Mouse (Mus musculus) kidney, postnatal 25 days (tissue): ENCODE measurements around the gene Hoxa4.

ENCODE experiments used
- DNase-seq, 2 experiments: peaks; one replicate each; pipeline ENCODE4 v3.0.0; 2021; ENCODE audit warnings: mixed read lengths in 2 of 2

The Hoxa4 gene

DNA sequence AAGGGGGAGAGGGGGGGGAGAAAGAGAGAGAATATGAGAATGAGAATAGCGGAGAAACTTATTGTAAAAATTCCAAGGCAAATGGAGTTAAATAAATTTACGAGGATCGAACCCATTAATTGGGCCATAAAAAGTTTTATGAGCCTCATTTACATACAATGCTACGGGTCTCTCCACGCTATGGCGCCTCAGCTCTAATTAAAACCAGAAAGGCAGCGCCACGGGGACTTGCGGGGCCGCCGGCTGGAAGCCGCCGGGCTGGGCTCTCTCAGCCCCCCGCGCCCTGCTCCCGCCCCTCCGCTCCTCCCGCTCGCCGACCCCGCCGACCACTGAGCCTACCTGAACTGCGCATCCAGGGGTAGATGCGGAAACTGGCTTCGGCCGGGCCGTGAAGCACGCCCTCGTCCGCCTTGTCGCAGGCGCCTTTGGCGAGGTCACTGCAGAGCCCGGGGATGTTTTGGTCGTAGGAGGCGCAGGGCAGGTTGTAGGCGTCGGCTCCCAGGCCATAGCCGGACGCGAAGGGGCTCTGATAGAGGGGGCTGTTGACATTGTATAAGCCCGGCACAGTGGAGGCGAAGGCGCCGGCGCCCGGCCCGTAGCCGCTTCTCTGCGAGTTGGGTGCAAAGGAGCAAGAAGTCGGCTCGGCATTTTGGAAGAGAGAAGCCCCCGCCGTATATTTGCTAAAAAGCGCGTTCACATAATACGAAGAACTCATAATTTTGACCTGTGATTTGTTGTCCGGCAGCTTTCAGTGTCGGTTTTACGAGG lies 25.3 kb upstream of the Hoxa4 start:
- DNase-seq, result peak; percentile 58 to 78

DNA sequence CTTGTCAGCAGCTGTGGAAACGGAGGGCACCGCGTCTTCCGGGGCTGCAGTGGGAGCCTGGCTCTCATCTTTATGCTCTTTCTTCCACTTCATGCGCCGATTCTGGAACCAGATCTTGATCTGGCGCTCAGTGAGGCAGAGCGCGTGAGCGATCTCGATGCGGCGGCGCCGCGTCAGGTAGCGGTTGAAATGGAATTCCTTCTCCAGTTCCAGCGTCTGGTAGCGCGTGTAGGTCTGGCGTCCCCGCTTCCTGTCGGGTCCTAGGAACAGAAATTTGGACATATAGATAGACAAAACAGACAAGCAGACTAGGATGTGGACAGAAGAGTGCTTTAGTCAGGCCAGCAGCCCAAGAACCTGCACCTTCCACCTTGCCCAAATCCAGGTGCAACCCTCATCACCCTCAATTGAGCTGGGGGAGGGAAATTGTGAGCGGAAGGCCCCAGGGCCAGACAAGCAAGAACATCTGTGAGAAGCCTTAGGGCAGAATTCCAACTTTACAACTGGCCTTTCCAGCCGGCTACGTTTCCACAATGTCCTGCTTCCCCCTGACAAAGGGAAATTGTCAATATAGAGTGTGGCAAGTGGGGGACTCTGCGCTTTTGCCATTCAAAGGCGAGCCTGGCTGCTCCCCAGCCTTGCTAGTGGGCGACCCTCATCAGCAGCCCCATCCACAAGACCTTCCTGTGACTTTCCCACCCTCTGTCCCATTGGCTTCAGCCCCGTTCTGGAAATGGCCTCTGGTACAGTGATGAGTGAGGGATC lies 24.4 kb upstream of the Hoxa4 start:
- DNase-seq, result peak; percentile 52 to 54

DNA sequence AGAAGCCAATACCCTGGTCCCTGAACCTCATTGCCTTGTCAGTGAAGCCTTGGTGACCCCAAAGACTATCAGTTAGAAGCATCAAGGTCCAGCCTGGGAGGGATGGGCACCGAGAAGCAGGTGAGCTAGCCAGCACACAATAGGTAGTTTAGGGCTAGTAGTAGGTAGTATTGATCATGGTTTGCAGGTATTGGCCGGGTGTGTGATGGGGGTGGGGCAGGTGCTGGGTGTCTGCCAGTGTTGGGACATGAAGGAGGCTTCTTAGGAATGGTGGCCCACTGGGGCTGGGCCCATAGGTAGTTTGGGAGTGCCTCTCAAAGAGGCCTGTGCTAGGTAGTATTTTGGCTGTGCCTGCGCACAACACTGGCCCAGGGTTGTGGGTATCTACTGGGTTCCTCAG lies 23.5 kb upstream of the Hoxa4 start:
- peak; percentile 22 to 55 for DNase-seq

DNA sequence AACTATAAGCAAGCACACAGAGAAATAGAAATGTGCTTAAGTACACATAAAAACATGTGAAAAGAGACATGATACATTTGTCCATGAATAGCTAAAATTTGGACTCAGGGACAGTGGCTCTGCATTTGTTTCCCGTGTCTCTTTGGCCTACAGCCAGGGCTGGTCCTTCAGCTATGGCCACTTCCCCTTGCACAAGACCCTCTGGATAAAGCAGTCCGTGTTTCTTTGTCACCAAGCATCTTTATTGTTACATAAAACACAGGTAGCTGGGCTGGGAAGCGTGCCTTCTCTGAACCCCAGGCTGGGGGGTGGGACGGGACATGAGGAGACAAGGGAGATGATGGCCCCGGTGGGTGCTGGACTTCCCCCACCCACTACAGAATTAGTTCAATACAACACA lies 22.7 kb upstream of the Hoxa4 start:
- peak; percentile 40 to 45 for DNase-seq

GRCm38 (mm10) chr6:52213119-52213986 lies 21.8 kb upstream of the Hoxa4 start, which contains the start of the genes Hoxa3 and Gm28308:
TSS of gene Hoxa3 (minus strand) at chr6:52213336.
TSS of gene Gm28308 (minus strand) at chr6:52213339.
- peak; percentile 85 to 90 for DNase-seq

DNA sequence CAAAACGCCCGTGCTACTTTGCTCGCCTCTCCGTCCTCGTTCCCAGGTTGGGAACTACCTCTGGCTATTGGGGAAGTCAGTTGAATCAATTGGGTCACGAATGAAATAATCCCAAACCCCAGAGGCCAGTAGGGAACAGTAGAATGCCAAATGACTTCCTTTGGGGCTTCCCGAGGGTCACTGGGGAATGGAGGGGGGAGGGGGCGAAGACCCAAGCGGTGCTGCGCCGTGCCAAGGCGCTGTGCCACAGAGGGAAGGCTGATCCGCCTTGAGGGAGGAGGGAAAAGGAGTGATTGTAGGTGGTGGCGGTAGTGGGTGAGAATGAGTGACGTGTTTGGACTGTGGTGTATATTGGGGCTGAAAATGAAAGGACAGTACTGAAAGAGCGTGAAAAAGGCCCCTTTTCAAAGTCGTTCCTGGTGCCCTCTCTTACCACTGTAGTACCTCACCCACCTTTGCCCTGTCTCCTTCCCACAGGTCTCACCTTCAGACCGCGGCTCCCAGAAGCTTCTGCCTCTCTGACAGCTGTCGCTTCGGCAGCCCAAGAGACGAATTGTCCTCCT lies 21.1 kb upstream of the Hoxa4 start:
- peak; percentile 71 to 87 for DNase-seq

DNA sequence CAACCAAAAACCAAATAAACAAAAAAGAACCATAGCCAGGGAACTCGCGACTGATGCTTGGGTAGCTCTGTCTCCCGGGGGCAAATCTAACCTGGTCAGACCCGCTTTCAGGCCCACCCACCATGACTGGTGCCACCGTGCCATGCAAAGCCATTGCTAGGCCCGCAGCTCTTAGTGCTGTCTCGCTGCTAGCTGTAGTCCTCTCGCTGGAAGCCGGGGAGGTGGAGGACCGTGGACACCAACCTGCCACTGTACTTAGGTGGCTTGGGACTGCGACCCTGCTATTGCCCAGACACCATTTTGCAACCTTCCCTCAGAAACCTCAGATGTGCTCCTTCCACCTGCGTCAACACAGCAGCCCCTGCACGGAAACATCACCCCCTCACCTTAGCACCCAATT lies 20.4 kb upstream of the Hoxa4 start:
- peak; percentile 41 to 70 for DNase-seq

GRCm38 (mm10) chr6:52211170-52211935 lies 19.8 kb upstream of the Hoxa4 start:
- DNase-seq, result peak; percentile 88 to 93

GRCm38 (mm10) chr6:52209685-52210046 lies 18.1 kb upstream of the Hoxa4 start:
- DNase-seq, result peak in 1 of 2 experiments; percentile 49

DNA sequence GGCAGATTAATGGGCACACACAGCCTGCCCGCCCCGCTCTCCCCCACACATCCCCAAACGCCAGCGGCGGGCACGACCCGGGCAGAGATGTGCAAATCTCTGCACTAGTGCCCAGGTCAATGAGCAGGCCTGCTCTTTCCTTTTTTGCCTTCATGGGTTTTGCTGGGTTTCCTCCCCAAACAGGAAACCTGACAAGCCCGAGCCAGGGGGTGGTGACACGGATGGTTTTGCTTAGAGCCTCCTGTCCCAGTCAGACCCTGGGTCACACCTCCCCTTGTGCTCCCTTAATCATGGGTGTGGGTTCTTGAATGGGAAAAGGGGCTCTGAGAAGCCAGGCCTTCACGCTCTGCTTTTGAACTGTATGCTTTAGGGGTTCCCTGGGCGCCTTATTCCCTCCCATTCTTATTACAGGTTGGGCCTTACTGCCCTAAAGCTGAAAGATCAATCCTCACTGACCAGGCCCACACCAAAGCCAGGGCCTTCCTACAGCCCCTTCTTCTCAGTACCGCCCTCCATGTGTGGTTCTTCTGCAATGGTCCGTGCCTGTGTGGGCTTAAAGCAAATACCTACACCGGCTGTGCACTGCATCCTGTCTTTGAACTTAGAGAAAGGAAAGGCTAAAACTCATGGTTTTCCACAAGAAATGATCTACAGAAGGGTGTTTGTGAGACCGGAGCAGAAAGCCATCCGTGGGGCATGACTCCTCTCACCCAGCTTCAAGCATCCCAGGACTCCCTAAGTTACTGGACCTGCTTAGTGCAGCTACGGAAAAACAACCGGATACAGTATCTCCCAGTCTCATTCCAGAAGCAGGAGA lies 17.5 kb upstream of the Hoxa4 start:
- DNase-seq, result peak; percentile 17 to 39

DNA sequence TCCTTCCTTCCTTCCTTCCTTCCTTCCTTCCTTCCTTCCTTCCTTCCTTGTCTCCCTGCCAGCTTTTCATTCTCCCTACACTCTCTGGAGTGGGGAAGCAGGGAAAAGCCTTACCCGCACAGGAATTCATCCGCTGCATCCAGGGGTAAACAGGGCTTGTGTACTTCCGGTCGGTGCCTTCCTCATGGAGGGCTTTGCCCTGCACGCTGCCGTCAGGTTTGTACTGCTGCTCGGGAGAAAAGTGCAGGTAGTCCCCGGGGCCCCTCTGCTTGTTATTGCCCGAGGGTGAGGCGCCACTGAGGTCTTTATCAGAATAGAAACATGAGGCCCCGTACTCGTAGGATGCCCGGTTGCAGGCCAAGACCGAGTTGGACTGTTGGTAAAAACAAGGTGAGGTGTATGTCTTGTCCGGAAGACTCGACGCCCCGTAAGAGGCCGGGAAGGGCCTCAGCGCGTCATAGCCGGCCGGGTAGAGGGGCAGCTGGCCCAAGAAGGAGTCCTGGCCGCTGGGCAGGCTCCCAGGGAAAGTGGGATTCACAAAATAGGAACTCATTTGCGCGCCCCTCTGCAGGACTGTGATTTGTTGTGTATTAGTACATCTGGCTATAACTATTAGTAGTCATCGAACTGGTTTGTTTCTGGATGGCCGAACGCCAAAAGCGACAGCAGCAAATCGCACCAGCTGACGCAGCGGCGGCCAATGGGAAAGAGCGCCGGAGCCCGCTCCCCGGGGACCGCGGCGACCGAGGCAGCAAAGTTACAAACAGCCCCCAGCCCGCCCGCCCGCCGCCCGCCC lies 16.7 kb upstream of the Hoxa4 start, which contains the start of gene Hoxa6:
TSS of gene Hoxa6 (minus strand) at position 651 of the 796 bp plus-strand sequence.
- peak; percentile 87 to 90 for DNase-seq

DNA sequence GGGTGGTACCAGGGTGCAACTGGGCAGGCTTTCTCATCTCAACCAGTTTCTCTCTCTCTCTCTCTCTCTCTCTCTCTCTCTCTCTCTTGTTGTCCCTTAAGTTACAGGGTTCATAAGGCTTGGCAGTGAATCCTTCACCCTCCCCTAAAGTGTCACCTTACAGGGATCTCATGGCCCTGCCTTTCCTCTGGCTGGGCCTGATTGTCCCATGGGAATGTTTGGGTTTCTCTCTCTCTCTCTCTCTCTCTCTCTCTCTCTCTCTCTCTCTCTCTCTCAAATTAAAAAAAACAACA lies 16.1 kb upstream of the Hoxa4 start:
- no peak for DNase-seq

GRCm38 (mm10) chr6:52206882-52207683 lies 15.5 kb upstream of the Hoxa4 start:
- DNase-seq, result peak in 1 of 2 experiments; percentile 30

GRCm38 (mm10) chr6:52205638-52206621 lies 14.4 kb upstream of the Hoxa4 start:
- peak in 1 of 2 experiments; percentile 56 for DNase-seq

GRCm38 (mm10) chr6:52205221-52205620 lies 13.7 kb upstream of the Hoxa4 start:
- DNase-seq, result no peak

- DNase-seq, result peak; percentile 92 to 93
Measured at GRCm38 (mm10) chr6:52204050-52204752, 12.6 kb upstream of the Hoxa4 start, which contains the start of gene Hoxa5. TSS of gene Hoxa5 (minus strand) at chr6:52204587.

GRCm38 (mm10) chr6:52203371-52204049 lies 12.0 kb upstream of the Hoxa4 start:
- DNase-seq, result peak; percentile 44 to 67
